Mouse (Mus musculus): ENCODE measurements at regions not wholly inside any gene's neighbourhood (a gene's known extent, or its start where the extent isn't known, plus 50 kb on each side); places are given as distances from the start of the nearest gene placed in this dataset.

- TF ChIP-seq CTCF (IDR thresholded peaks at IDR 0.05; ENCODE audit: extremely low read depth, insufficient read length, insufficient replicate concordance, low read depth, low read length) (peak; percentile 72; the same call in 1 of the 2 replicates), POLR2A (IDR thresholded peaks at IDR 0.05; ENCODE audit: low read depth, low read length) (no peak)
Observed at GRCm38 (mm10) chr4:26247925-26248856, 98.5 kb downstream of the Manea start.
